Mouse (Mus musculus) small intestine, adult 2 months (tissue): Measurements from ENCODE around the gene Samhd1.

Experiments
- CTCF ChIP-seq: fragments of 200-500 bp; IDR thresholded peaks from 2 replicates; pipeline ENCODE4 v1.5.1; 2012; ENCODE audit warnings: low read depth, mild to moderate bottlenecking, control low read depth, inconsistent platforms, low read length, moderate library complexity, mixed read lengths; ENCODE audit not compliant: insufficient replicate concordance, insufficient read length; ENCODE audit errors: extremely low read depth
- POLR2A ChIP-seq: fragments of 200-500 bp; IDR thresholded peaks from 2 replicates; pipeline ENCODE4 v1.6.1; 2012; ENCODE audit warnings: low read depth, mild to moderate bottlenecking, control low read depth, inconsistent platforms, low read length, moderate library complexity

DNA sequence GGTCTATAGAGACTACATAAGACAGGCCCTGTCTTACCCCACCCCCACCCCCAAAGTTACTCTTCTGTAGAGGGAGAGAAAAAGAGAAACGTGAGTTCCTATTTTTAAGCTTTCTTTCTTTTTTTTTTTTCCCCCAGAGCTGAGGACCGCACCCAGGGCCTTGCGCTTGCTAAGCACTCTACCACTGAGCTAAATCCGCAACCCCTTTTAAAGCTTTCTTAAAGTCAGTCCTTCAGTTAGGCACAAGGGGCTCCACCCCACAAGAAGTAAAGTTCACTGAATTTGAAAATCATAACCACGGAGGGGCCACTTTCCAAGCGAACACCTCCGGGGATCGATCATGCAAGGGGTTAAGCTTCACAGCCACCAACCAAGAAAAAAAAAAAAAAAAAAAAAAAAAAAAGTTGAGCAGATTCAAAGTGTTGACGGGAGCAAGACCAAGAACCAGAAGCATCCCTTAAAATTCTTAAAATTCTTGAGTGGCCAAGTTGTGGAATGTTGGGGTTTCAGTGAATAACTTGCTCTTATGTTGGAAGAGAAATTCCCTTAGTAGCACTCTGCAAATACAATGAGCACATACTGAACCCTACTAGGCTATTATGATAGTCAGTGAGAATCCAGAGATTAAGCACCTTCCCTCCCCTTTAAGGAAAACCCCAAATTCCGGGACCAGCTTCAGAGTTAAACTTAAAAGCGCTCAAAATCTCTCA is 1.1 kb downstream of the Samhd1 start:
- TF ChIP-seq POLR2A (no peak), CTCF (no peak)
